Mouse (Mus musculus): ENCODE results near the gene Uroc1. TPM values are rescaled to one million over a fixed set of nuclear protein-coding genes. Genes with fewer than 3 reads are reported as not detected.

The Uroc1 gene
- polyA plus RNA-seq, 1 experiment from 2014 or later, result 0.11 TPM

DNA sequence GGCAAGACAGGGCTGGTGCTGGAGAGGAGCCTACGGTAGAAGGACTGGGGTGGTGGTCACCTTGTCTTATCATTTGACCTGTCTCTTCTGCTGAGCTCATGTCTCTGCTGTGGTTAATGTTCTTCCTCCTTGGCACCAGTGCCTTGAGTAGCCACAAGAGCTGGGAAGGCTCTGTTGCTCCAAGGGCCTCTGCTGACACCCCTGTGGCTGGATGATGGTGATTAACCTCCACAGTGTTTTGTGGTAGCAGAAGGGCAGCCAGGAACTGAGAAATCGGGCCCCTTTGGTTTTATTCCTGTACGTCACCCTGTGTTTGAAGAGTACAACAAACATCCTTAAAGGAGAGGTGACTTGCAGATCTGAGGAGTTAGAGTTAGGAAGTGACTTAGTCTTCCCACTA lies 1.2 kb downstream of the Uroc1 start:
- Histone ChIP-seq H3K36me3 (ENCODE audit: control insufficient read depth, insufficient read depth, low read length) (no peaks in the 10 kb centered on the region), H3K27me3 (replicated peaks; ENCODE audit: control insufficient read depth, insufficient read depth, low read length) (no peaks in the 10 kb centered on the region), H3K9ac (ENCODE audit: low read depth, low read length) (no peak overlapping the region), H3K9me3 (ENCODE audit: control insufficient read depth, low read length) (no peaks in the 10 kb centered on the region), H3K4me1 (ENCODE audit: control insufficient read depth, insufficient read depth, low read length) (no peaks in the 10 kb centered on the region), H3K27ac (replicated peaks; ENCODE audit: low read depth, low read length) (no peak overlapping the region), H3K4me2 (ENCODE audit: low read depth, low read length) (no peak overlapping the region), H3K4me3 (ENCODE audit: low read depth, low read length) (no peak overlapping the region)
- WGBS, result 75% methylated on average over 3 of the region's 3 CpGs
- ATAC-seq (ENCODE audit: low read depth) (no peak), DNase-seq (ENCODE audit: low spot score) (no peak)

DNA sequence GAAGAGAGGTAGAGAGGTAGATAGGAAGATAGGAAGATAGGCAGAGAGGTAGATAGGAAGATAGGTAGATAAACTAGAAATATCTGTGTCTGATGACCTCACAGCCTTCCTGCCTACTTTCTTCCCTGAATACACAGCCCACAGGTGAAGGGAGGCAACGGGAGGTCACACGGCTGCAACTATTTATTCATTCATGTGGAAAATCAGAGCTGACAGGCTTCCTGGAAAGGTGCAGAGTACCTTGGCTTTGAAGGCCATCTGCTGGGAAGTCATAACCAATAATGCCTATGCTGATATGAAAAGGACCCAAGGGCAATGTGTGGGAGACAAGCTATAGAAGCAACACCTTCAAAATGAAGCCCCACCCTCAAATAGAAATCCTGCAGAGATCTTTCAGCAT lies 9.3 kb downstream of the Uroc1 start:
- no peak overlapping the region for H3K4me2 ChIP-seq (ENCODE audit: low read depth, low read length)
- DNase-seq (ENCODE audit: low spot score) (no peak), ATAC-seq (ENCODE audit: low read depth) (no peak)
- no peak overlapping the region for H3K27ac ChIP-seq (replicated peaks; ENCODE audit: low read depth, low read length)
- H3K36me3 ChIP-seq (ENCODE audit: control insufficient read depth, insufficient read depth, low read length), result no peaks in the 10 kb centered on the region
- no peaks in the 10 kb centered on the region for H3K9me3 ChIP-seq (ENCODE audit: control insufficient read depth, low read length)
- no peak overlapping the region for H3K4me3 ChIP-seq (ENCODE audit: low read depth, low read length)
- H3K9ac ChIP-seq (ENCODE audit: low read depth, low read length), result no peak overlapping the region
- no peaks in the 10 kb centered on the region for H3K4me1 ChIP-seq (ENCODE audit: control insufficient read depth, insufficient read depth, low read length)
- H3K27me3 ChIP-seq (replicated peaks; ENCODE audit: control insufficient read depth, insufficient read depth, low read length), result no peaks in the 10 kb centered on the region
- 68% methylated on average over 2 of the region's 2 CpGs for WGBS

DNA sequence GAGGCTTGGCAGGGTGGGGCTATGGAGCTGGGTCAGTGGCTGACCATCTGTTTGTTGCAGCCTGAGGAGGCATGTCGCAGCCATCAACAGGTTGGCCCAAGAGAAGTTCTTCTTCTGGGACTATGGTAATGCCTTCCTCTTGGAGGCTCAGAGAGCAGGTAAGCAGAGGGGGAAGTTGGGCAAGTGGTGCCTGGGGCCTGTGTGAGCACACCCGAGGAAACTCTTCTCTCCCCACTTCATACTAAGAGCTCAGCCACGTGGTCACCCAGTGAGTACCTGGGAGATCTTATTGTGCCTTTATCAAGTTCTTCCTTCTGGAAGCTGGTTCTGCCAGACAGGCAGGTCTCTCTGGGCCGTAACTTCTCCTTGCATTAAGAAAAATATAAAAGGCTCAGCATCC lies 14.1 kb downstream of the Uroc1 start:
- ATAC-seq (ENCODE audit: low read depth), result no peak
- Histone ChIP-seq H3K9ac (ENCODE audit: low read depth, low read length) (no peak overlapping the region), H3K4me2 (ENCODE audit: low read depth, low read length) (no peak overlapping the region), H3K27ac (replicated peaks; ENCODE audit: low read depth, low read length) (no peak overlapping the region), H3K4me1 (ENCODE audit: control insufficient read depth, insufficient read depth, low read length) (no peaks in the 10 kb centered on the region), H3K36me3 (ENCODE audit: control insufficient read depth, insufficient read depth, low read length) (no peaks in the 10 kb centered on the region), H3K27me3 (replicated peaks; ENCODE audit: control insufficient read depth, insufficient read depth, low read length) (no peaks in the 10 kb centered on the region), H3K4me3 (ENCODE audit: low read depth, low read length) (no peak overlapping the region), H3K9me3 (ENCODE audit: control insufficient read depth, low read length) (no peaks in the 10 kb centered on the region)
- 77% methylated on average over 4 of the region's 4 CpGs for WGBS
- no peak for DNase-seq (ENCODE audit: low spot score)

DNA sequence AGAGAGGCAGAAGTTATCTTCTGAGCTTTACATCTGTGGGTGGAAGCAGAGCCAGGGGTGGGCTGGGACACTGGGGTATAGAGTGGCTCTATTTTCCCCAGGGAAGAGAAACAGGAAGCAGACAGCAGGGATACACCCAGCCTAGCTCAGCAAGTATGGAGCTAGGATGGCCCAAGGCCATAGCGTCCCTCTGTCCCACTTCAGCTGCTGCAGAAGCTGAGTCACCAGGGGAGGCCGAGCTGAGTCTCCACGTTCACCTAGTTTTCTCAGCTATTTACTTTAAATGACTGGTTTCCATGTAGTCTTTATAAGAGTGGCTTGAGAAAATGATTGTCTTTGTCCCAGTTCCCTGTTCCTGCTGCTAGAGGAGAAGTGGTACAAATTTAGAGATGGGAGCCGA lies 15.4 kb downstream of the Uroc1 start:
- H3K9ac ChIP-seq (ENCODE audit: low read depth, low read length), result no peak overlapping the region

DNA sequence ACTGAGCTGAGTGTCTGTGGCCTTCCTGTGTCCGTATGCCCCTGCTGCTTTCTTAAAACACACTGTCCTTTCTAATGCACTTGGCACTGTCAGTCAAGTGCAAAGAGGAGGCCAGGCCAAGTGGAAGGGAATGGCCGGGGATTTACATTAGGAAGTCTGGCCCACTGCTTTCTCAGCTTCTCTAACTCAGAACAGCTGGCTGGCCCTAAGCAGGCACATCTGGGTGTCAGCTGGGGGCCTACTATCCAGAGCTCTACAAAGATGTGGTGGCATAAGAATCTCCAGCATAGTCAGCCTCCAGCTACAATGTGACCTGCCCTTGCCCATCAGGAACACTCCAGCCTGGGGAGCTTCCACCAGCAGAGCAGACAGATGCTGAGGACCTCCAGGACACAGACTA lies 16.9 kb downstream of the Uroc1 start:
- no peaks in the 10 kb centered on the region for H3K4me1 ChIP-seq (ENCODE audit: control insufficient read depth, insufficient read depth, low read length)
- ATAC-seq (ENCODE audit: low read depth), result no peak
- 36% methylated on average over 2 of the region's 2 CpGs for WGBS

More for the DNA sequence above, 15.4 kb downstream of the Uroc1 start:
- Histone ChIP-seq H3K4me3 (ENCODE audit: low read depth, low read length) (no peak overlapping the region), H3K27me3 (replicated peaks; ENCODE audit: control insufficient read depth, insufficient read depth, low read length) (no peaks in the 10 kb centered on the region), H3K4me1 (ENCODE audit: control insufficient read depth, insufficient read depth, low read length) (no peaks in the 10 kb centered on the region), H3K4me2 (ENCODE audit: low read depth, low read length) (no peak overlapping the region), H3K9me3 (ENCODE audit: control insufficient read depth, low read length) (no peaks in the 10 kb centered on the region), H3K36me3 (ENCODE audit: control insufficient read depth, insufficient read depth, low read length) (no peaks in the 10 kb centered on the region), H3K27ac (replicated peaks; ENCODE audit: low read depth, low read length) (no peak overlapping the region)
- DNase-seq (ENCODE audit: low spot score) (no peak), ATAC-seq (ENCODE audit: low read depth) (no peak)
- 57% methylated on average over 4 of the region's 4 CpGs for WGBS

DNA sequence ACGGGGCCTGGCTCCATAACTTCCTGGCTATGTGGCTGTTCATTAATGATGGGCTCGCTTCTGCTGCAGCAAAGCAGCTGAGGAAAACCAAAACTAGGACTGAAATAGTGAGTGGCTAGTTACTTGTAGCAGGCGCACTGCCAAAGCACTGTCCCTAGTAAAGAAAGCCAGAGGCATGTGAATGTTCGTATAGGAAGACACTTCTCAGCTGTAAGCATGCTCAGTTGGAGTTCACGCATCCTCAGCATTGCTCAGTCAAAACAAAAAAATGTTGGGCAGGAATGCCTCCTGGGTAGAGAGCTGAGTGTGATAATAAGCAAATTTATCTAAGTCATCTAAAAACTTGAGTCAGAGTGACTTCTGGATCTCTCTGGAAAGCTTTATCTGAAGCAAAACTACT lies 25.1 kb downstream of the Uroc1 start:
- Histone ChIP-seq H3K27ac (replicated peaks; ENCODE audit: low read depth, low read length) (no peak overlapping the region), H3K27me3 (replicated peaks; ENCODE audit: control insufficient read depth, insufficient read depth, low read length) (no peaks in the 10 kb centered on the region), H3K4me2 (ENCODE audit: low read depth, low read length) (no peak overlapping the region), H3K36me3 (ENCODE audit: control insufficient read depth, insufficient read depth, low read length) (no peaks in the 10 kb centered on the region), H3K9ac (ENCODE audit: low read depth, low read length) (no peak overlapping the region), H3K4me1 (ENCODE audit: control insufficient read depth, insufficient read depth, low read length) (peaks cover 28% of the 10 kb centered on the region), H3K9me3 (ENCODE audit: control insufficient read depth, low read length) (no peaks in the 10 kb centered on the region), H3K4me3 (ENCODE audit: low read depth, low read length) (no peak overlapping the region)
- DNase-seq (ENCODE audit: low spot score), result no peak
- 51% methylated on average over 5 of the region's 5 CpGs for WGBS
- no peak for ATAC-seq (ENCODE audit: low read depth)

More for the DNA sequence above, 16.9 kb downstream of the Uroc1 start:
- Histone ChIP-seq H3K27me3 (replicated peaks; ENCODE audit: control insufficient read depth, insufficient read depth, low read length) (no peaks in the 10 kb centered on the region), H3K4me3 (ENCODE audit: low read depth, low read length) (no peak overlapping the region), H3K27ac (replicated peaks; ENCODE audit: low read depth, low read length) (no peak overlapping the region), H3K36me3 (ENCODE audit: control insufficient read depth, insufficient read depth, low read length) (no peaks in the 10 kb centered on the region), H3K4me2 (ENCODE audit: low read depth, low read length) (no peak overlapping the region), H3K9ac (ENCODE audit: low read depth, low read length) (no peak overlapping the region), H3K9me3 (ENCODE audit: control insufficient read depth, low read length) (no peaks in the 10 kb centered on the region)
- peak; percentile 68 for DNase-seq (ENCODE audit: low spot score)

DNA sequence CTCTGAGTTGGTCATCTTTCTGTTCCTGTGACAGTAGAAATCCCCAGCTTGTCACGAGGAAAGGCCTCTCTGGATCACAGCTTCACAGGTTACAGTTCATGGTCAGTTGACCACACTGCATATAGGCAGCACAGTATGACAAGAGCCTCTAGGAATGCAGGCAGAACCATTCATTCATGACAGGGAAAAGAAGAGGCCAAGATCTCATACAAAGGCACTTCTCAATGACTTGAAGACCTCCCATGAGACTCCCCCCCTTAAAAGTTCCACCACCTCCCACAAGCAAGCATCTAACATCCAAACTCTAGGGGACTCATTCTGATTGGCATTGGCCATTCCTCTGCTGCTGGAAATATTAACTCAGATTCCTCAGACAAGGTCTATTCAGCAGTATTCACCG lies 26.4 kb downstream of the Uroc1 start:
- no peak overlapping the region for H3K4me3 ChIP-seq (ENCODE audit: low read depth, low read length)
- H3K4me2 ChIP-seq (ENCODE audit: low read depth, low read length), result no peak overlapping the region
- peaks cover 28% of the 10 kb centered on the region for H3K4me1 ChIP-seq (ENCODE audit: control insufficient read depth, insufficient read depth, low read length)
- DNase-seq (ENCODE audit: low spot score), result no peak
- H3K9me3 ChIP-seq (ENCODE audit: control insufficient read depth, low read length), result no peaks in the 10 kb centered on the region
- ATAC-seq (ENCODE audit: low read depth), result no peak
- no peaks in the 10 kb centered on the region for H3K36me3 ChIP-seq (ENCODE audit: control insufficient read depth, insufficient read depth, low read length)
- H3K27me3 ChIP-seq (replicated peaks; ENCODE audit: control insufficient read depth, insufficient read depth, low read length), result no peaks in the 10 kb centered on the region
- no peak overlapping the region for H3K9ac ChIP-seq (ENCODE audit: low read depth, low read length)
- 49% methylated on average over 2 of the region's 2 CpGs for WGBS
- peak overlapping the region; percentile 84 for H3K27ac ChIP-seq (replicated peaks; ENCODE audit: low read depth, low read length)

DNA sequence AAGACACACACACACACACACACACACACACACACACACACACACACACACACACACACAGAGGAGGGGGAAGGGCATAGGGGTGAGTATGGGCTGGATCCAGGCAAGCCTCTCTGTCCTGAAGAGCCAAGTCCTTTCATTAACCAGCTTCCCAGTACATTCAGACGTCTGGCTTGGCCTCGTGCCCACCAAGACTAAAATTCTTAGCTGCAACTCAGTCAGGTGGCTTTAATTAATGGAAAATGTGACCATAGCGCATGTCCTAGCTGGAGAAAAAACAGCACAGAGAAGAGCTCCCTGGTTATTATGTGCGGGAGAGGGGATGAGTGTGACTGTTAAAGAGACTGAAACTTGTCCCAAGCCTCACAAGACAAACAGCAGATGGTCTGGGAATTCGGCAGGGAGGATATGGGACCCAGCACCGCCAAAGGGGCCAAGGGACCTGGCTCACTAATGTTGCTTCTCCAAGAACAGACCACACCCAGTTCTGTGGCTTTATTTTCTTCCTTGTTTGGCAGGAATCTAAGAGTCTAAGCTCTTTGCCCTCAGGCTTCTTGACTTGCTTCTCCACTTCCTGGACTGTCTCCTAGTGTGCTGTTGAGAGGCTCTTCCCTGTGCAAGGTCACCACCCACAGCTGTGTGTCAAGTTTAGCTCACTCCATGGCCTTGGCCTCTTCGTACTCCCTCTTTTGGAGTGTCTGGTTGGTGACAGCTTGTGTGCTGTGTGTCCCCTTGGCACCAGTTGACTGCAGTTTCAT lies 27.1 kb downstream of the Uroc1 start:
- ATAC-seq (ENCODE audit: low read depth) (peak; percentile 82), DNase-seq (ENCODE audit: low spot score) (peak; percentile 94)
- 15% methylated on average over 7 of the region's 7 CpGs for WGBS
- H3K4me2 ChIP-seq (ENCODE audit: low read depth, low read length), result no peak overlapping the region
- H3K9me3 ChIP-seq (ENCODE audit: control insufficient read depth, low read length), result no peaks in the 10 kb centered on the region
- H3K27me3 ChIP-seq (replicated peaks; ENCODE audit: control insufficient read depth, insufficient read depth, low read length), result no peaks in the 10 kb centered on the region
- peak overlapping the region; percentile 84 for H3K27ac ChIP-seq (replicated peaks; ENCODE audit: low read depth, low read length)
- peaks cover 28% of the 10 kb centered on the region for H3K4me1 ChIP-seq (ENCODE audit: control insufficient read depth, insufficient read depth, low read length)
- no peak overlapping the region for H3K9ac ChIP-seq (ENCODE audit: low read depth, low read length)
- no peaks in the 10 kb centered on the region for H3K36me3 ChIP-seq (ENCODE audit: control insufficient read depth, insufficient read depth, low read length)
- H3K4me3 ChIP-seq (ENCODE audit: low read depth, low read length), result no peak overlapping the region

DNA sequence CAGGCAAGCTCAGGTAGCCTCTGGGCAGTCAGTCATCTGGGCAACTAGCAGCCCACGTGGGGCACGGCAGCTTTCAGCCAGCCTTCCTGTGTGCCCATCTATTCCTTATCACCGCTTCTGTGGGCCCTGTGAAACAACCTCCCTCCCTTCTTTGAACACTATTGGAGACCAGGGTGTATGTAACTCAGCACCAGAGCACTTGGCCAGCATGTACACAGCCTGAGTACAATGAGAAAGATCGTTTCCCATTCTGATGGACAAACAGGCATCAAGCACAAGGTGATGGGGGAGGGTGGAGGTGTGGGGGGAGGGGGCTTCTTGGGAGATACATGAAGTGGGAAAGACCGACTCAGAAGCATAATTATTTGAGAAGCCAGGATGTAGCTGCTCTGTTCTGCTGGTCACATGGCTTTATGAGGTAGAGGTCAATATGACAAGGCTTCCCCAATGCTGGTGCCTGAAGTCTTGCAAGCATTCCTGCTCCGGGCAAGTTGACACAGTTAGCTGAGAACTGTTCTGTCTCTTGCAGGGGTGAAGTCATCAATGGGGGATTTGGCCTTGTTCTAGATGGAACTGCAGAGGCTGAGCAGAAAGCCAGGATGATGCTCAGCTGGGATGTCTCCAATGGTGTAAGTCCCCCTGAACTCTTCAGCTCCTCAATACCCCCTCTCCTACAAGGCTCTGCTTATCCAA lies 28.0 kb downstream of the Uroc1 start:
- Histone ChIP-seq H3K27ac (replicated peaks; ENCODE audit: low read depth, low read length) (peak overlapping the region; percentile 84), H3K9me3 (ENCODE audit: control insufficient read depth, low read length) (no peaks in the 10 kb centered on the region), H3K27me3 (replicated peaks; ENCODE audit: control insufficient read depth, insufficient read depth, low read length) (no peaks in the 10 kb centered on the region), H3K4me1 (ENCODE audit: control insufficient read depth, insufficient read depth, low read length) (peaks cover 28% of the 10 kb centered on the region), H3K4me3 (ENCODE audit: low read depth, low read length) (no peak overlapping the region), H3K36me3 (ENCODE audit: control insufficient read depth, insufficient read depth, low read length) (no peaks in the 10 kb centered on the region), H3K9ac (ENCODE audit: low read depth, low read length) (no peak overlapping the region), H3K4me2 (ENCODE audit: low read depth, low read length) (no peak overlapping the region)
- no peak for DNase-seq (ENCODE audit: low spot score)
- 83% methylated on average over 6 of the region's 6 CpGs for WGBS
- ATAC-seq (ENCODE audit: low read depth), result no peak
